Mouse (Mus musculus): Measurements from ENCODE around the gene Mosmo.

Gene Mosmo

DNA sequence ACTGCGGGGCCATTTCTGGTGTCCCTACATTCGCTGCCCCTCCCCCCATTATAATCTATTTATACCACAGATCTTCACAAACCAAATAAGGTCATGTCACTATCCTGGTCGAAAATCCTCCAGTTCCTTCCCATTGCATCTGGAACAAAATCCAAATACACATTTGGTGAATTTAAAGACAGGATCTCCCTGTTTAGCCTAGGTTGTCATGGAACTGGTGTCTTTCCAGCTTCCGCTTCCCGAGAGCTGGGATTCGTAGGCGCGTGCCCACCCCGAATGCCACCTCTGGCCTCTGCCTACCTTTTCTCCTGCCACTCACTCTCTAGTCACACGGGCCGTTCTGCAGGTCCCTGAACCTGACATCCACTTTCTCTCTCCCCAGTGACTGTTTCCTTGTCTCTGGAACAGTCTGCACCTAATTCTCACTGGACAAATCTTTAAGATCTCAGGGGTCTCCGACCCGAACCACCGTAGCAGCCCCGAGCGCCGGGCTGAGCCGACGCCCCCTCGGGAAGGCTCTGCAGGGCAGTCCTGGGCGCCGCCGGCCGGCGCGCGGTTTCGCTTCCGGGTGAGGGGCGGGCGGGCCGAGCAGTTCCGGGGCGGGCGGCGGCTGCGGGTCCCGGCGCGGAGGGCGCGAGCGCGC is at the start of gene Mosmo:
TSS of gene Mosmo (plus strand) at position 618 of the 643 bp plus-strand sequence.
- peak; percentile 48 for DNase-seq (ENCODE audit: low spot score)

DNA sequence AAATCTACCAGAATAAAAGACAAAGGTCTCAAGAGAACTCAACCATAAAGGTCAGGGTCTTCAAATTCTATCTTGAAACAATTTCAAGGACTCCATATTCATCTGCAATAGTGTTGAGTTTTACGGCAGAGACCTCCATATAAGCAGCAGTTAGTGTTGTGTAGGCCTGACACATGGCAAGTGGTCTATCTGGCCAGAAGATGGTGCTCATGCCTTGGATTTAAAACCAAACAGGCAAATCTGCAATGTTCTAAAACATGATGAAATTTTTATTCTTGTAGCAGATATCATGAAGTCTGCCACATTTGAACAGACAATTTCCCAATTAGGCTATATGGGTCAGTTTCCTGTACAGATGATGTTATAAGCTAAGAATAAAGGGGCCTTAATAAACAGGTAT is 44.9 kb upstream of the Mosmo start:
- DNase-seq (ENCODE audit: low spot score): peak; percentile 12

DNA sequence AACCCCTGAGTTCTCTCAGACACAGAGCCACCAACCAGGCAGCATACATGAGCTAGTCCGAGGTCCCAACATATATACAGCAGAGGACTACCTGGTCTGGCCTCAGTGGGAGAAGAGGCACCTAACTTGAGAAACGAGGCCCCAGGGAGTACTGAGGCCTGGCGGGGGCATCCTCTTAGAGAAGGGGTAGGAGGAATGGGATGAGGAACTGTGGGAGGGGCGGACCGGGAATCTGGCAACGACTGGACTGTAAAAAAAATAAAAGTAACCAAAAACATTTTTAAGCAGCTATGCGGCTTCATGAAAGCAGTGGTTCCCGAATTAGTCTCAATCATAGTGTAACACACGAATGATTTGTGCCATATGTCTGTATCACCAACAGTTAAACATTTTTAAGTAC is 43.1 kb upstream of the Mosmo start:
- no peak for DNase-seq (ENCODE audit: low spot score)

DNA sequence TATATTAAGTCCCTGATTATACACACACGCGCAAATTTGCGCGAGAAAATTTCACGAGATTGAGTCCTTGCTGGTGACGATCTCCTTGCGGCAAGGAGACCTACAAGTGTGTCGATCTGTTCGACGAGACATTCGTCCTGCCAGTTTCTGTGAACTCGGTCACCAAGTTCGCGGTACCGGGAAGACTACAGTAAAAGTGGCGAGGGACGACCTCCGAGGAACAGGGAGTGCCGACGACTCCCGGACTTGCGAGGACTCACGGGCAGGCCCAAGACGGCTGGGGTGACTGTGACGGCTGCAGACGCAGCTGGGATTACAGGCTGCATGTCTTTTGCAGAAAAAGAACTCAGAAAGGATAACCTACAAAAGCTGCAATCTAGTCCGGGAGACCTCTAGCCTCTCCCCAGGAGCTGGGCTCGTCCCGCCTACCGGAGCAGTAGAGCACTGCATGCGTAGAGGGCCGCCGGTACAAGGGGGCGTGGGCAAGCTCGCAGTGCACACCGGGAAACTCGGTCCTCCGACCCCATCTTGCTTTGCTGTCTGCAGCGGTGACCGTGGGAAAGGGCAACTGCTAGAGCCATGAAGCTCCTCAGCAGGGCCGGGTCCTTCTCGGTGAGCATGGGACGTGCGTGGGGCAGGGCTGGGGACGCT is 42.6 kb upstream of the Mosmo start, which contains the start of gene Uqcrc2:
TSS of gene Uqcrc2 (plus strand) at position 466 of the 651 bp plus-strand sequence.
- DNase-seq (ENCODE audit: low spot score): peak; percentile 86

DNA sequence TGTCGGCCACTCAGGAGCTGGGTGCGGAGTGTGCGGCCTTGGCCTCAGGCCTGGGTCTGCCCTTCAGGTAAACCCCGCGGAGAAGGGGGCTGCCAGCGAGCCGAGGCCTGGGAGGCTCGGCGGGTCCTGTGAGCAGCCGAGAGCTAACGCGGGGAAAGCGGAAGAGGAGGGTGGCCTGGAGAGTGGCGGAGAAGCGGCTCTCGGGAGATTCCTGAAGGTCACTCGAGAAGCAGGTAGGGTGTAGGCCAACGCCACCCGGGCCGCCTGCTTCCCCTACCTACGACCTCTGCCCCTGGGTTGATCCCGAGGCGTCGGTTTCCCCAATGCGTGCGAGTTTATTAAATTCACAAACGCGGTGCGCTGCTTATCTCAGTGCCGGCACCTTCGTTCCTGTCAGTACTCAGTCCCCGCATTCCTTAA is 42.0 kb upstream of the Mosmo start:
- DNase-seq (ENCODE audit: low spot score): no peak

DNA sequence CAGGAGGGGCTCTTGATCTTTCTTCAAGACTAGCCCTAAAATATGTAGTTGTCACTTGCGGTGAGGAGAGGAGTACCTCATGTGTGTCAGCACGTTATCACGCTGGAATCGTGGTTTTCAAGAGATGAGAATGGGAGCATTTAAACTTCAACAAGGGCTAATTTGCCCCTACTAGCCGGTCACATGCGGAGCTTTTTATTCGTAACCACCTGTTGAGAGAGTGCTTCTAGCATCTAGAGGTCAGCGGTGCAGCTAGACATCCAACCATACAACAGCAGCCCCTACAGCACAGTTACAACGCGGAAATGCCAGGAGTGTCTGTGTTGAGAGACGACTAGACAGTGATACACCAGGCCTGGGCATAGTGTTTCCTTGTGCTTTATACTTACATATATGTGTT is 41.6 kb upstream of the Mosmo start:
- DNase-seq (ENCODE audit: low spot score): no peak

DNA sequence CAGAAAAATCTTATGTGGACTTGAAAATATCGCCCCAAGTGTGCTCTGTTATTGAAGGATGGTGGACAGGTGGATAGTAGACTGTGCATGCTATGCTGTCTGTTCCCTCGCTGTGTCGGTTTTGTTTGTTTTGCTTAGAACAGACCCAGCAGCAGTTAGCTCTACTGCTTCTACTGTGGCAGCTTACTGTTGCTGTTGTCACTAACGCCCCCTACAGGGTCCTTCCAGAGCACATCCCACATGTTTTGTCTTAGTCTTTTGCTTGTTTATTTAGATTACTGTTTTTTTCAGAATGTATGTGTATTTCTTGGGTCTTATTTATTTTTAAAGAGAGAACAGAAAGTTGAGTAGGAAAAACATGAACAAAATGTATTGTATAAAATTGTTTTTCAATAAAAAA is 34.2 kb upstream of the Mosmo start:
- no peak for DNase-seq (ENCODE audit: low spot score)

DNA sequence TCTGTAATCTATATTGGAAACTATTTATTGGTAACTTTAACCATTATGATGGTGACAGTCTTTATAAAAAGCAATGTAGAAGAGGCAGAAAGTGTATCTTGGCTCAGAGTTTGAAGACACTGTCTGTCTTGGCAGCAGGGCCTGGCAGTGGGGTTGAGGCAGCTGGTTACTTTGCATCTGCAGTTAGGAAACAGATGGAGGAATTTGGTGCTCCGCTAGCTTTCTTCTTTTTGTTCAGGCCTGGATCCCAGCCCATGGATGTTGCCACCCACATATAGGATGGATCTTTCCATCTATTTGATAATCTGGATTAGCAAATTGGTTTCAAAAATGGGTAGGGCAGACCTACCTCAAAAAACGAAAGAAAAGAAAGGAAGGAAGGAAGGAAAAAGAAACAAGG is 29.6 kb upstream of the Mosmo start:
- no peak for DNase-seq (ENCODE audit: low spot score)

DNA sequence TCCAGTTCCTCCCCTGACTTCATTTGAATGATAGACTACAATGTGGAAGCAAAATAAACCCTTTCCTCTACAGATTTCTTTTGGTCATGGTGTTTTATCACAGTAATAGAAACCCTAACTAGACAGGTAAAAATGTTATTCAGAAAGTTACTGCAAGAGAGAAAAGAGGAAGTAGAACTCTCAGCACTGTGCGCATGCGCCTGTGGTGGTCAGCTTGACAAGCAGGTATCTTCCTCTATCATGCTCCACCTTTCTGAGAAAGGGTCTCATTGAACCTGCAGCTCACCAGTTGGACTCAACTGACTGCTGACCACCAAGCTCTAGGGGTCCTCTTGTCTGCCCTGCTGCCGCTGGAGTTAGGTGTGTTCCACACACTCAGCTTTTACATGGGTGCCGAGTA is 15.3 kb upstream of the Mosmo start:
- DNase-seq (ENCODE audit: low spot score): no peak

DNA sequence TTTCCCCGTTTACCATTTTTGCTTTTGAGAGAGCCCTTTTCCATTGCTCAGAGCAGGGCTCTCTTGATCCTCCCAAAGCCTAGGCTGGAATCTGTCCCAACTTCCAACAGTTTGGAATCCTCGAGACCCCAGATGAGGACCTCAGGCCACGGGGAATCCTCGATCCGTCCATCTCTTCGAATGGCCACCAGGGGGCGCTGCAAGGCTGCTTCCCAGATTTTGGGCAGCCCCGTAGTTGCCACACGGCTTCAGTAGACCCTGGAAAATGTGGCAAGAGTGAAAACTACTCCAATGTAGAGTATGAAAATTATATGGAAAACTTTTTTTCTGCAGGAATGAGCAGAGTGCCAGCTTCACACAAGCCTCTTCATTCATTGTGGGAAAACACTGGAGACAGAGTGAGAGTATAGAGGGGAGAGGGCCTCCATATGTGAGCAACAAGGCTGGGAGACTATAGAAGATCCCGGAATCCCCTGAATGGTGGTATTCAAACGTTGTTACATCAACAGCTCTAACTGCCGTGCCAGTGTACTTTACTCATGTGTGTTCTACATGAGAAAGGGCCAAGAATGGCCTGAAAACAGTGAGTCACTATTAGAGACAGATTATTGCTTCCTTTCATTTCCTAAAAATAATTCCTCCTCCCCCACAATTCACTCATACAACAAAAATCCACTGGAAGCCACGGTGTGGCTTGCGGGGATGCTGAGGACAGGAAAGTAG is 7.1 kb upstream of the Mosmo start, which contains the start of gene Pdzd9:
TSS of gene Pdzd9 (minus strand) at position 191 of the 723 bp plus-strand sequence.
- DNase-seq (ENCODE audit: low spot score): peak; percentile 56

DNA sequence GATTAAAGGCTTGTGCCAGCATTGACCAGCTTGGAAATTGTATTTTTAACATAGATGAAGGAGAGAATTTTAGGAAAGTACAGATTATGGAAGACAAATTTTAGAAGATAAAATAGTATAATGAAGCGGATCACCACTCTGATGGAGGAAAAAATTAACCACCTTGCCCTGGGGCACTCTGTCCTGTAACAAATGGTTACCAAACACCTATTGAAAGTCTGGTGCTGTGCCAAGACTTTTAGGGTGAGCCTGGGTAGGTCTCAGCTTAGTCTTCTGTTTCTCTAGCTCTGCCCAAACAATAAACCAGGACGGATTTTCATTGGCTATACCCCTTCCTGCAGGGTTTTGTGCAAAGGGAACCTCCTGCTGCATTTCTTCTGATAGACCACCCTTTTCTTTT is 6.1 kb upstream of the Mosmo start:
- DNase-seq (ENCODE audit: low spot score): no peak

DNA sequence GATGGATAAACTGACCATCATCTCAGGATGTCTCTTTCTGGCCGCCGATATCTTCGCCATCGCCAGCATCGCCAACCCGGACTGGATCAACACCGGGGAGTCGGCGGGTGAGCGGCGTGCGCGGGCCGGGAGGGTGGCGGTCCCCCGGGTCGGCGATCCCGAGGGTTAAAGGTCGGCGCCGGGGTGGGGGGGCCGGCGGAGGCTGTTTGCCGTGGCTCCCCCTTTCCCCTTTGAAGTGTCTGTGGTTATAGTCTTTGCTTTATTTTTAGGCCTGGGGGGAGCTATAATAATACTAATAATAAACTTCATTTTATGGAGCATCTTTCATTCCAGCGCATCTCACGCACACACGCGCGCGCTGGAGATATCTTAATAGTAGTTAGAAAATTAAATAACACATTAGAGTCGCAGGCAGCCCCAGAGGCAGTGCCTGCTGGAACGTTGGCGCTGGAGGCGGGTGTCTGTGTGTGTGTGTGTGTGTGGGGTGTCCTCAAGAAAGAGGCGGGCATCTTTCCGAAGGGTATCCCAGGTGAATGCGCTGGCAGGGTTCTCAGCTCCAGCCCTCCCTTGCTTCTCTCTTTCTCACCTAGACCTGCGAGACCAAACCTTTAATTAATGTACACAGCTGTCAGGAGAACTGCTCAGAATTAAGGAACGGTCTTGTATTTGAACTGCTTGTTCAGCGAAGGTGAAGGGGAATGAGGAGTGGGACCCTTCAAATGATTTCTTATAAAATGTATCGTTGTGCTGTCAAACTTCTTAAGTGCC is 530 bp downstream of the Mosmo start:
- DNase-seq (ENCODE audit: low spot score): peak; percentile 16

DNA sequence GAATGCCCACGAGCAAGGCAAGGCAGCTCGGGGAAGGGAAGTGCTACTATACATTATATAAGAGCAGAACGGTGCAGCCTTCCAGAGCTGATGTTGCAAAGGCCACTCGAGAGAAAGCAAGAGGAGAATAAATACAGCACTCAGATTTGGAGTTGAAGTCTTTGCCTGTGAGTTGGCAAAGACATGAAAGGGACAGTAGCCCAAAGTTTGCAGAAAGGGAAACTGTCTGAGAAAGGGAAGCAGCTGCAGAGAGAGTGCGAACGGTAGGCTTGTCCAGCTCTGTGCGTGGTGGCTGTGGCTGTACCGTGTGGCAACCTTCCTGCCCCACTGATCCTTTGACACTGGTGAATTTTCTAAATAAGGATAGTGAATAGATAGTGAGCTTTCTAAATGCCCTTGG is 1.6 kb downstream of the Mosmo start:
- peak; percentile 23 for DNase-seq (ENCODE audit: low spot score)

DNA sequence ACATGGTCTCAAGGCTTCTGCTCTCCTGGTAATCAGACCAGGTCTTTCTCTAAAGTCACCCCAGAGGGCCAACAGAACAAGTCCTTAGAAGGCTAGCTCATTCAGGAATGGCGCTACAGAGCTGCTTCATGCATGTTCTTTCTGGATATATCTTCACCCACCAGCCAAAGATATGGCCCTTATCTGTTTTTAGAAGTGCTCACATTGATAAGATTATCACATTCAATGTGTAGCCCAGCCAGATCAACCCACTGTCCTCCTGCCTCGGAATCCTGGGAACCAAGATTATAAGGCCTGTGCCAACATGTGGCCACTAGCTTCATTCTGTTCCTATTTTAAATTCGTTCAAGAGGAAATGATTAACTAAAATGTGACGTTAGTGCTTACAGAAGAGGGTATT is 4.6 kb downstream of the Mosmo start:
- no peak for DNase-seq (ENCODE audit: low spot score)

DNA sequence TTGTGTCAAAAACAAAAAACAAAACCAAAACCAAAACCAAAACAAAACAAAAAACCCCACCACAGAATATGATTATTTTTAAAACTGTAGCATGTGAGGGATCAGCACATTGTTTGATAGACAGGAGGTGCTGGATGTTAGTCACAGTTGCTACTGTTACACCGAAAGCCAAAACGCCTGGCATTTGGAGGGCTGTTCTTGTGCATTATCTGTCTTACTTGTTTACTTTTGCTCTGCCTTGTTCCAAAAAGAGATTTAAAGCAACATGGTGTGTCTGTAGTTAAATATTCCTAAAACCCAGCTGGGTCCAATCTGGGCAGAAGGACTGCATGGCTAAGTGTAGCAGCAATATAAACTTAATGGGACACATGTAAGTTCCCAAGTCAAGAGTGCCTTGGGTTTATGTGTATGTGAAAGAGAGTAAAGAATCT is 7.3 kb downstream of the Mosmo start:
- no peak for DNase-seq (ENCODE audit: low spot score)

DNA sequence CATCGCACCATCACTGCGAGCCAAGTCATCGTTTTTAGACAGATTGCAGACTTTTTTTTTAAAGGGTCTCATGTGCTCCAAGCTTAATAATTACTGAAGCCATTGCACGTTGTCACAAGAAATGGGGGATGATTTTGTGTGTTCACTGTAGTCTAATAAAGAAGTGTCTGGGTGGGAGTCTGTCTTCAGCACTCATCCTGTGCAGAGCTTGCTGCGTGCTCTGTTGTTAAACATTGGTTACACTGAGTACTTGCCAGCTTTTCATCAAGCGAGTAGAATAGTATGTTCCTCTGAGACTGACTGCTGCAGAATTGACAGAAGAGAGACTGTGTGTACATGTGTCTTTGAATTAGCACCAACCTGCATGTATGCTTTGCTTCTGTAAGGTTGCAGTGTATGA is 7.8 kb downstream of the Mosmo start:
- DNase-seq (ENCODE audit: low spot score): no peak

DNA sequence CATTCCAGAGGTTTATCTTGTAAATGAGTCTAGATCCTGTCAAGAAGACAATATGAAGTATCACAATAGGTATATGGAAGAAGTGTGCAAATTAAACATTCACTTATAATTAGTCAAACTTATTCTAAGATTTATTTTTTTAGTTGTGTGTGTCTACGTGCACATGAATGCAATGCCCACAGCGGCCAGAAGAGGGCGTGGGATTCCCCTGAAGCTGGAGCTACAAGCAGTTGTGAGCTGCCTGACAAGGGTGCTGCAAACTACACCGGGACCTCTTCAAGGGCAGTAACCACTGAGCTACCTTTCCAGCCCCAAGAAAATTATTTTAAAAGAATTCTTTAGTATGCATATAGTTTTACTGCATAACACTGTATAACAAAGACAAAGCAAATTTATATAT is 13.2 kb downstream of the Mosmo start:
- DNase-seq (ENCODE audit: low spot score): no peak

DNA sequence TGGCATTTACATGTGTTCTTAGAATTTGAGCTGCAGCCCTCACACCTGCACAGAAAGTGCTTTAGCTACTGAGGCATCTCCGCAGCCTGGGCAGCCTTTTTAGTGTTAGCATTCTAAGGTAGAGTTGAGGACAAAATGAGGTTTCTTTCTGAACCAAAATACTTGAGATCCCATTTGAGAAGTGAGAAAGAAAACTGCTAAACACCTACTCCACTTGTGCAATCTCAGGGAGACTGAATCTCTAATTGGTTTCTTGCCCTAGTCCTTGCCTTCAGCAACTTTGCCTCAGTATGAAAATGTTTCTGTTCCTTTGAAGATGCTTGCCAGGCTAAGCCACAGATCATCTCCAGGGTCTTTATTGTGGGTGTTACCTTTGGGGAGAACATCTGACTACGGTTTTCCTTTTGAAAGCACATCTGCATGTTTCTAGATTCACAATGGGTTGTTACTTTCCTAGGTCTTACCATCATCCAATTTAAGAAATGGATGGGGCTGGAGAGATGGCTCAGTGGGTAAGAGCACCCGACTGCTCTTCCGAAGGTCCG is 16.5 kb downstream of the Mosmo start:
- no peak for DNase-seq (ENCODE audit: low spot score)

DNA sequence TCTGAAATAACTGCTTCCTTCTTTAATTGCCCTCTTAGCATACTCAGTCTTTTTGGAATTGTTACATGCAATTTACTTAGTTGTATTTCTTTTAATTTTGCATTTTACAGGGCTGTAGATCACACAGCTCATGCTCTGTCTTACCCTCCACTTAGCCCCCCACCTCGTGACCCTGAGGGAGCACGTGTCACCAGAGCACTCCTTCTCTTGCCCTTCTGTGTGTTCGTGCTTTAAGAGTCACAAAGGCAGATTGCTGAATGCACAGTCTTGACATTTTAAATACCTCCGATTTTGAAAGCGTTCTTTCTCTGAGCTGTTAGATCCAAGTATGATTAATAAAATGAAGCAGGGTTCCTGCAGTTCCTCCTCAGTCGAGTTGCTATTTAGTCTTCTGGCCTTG is 17.8 kb downstream of the Mosmo start:
- no peak for DNase-seq (ENCODE audit: low spot score)

DNA sequence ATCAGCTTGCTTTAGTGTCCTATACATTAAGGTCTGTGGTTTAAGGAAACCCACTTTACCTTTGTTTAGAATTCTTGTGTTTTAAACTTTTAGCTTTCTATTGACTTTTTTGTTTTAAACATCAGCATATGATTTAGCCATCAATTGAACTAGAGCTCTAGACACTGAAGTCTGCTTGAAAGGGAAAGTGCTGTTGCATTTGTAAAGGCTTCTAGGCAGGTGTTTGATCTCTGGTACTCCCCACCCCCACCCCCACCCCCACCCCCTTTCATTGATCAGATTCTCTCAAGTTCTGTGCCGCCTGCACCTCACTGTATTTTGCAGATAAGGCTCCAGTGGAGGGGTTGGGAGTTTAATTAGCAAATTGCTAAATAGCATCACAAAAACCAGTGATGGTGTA is 18.2 kb downstream of the Mosmo start:
- no peak for DNase-seq (ENCODE audit: low spot score)

DNA sequence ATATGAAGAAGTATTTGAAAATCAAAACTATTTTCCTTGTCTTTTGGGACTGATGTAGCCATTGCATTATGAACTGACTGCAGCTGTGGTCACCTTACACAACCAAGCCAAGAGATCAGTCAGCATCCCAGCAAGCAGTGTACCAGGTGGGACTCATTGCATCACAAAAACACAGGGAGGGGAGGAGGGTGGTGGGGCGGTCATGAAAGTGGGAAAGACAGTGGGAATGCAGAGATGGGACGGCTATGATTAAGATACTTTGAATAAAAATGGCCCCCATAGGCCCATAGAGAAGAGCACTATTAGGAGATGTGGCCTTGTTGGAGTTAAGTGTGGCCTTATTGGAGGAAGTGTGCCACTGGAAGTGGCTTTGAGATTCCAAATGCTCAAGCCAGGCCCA is 18.9 kb downstream of the Mosmo start:
- no peak for DNase-seq (ENCODE audit: low spot score)

DNA sequence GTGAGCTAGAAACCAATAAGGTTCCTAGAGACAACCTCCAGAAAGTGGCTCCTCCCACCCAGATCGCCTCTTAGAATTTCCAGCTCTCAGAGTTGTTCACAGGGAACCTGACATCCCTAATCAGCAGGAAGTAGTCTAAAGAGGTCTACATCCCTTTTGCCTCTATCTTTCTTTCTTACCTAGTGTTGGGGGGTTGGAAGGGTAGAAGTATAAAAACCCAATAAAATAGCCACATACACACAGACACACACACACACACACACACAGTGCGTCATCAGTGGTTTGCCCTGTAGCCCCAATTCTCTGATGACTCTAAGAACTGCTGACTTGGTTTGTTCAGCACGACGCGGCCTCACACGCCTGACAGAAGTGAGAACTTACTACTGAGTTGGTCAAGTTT is 22.2 kb downstream of the Mosmo start:
- DNase-seq (ENCODE audit: low spot score): no peak

Measured in lung, postnatal 25 days (tissue).